Mouse (Mus musculus) cerebellum, adult 11-12 months (tissue): ENCODE data around the gene Cptp.

Source experiments
- DNase-seq: peaks from one replicate; pipeline ENCODE4 v3.0.0; 2022

Gene Cptp

DNA sequence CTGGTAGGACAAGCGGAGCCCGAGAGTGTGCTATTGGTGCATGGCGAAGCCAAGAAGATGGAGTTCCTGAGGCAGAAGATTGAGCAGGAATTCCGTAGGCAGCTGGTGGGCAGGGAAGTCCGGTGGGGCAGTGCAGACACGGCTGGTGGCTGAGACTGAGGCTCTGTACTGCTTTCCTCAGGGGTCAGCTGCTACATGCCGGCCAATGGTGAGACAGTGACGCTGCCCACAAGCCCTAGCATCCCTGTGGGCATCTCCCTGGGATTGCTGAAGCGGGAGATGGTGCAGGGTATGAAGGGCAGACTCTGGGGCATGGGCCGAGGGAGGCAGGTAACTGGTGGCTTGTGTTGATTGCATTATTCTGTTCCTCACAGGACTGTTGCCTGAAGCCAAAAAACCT lies 18.4 kb upstream of the Cptp start:
- DNase-seq = peak; percentile 16

GRCm38 (mm10) chr4:155886330-155886729 lies 17.1 kb upstream of the Cptp start:
- DNase-seq = peak; percentile 2

DNA sequence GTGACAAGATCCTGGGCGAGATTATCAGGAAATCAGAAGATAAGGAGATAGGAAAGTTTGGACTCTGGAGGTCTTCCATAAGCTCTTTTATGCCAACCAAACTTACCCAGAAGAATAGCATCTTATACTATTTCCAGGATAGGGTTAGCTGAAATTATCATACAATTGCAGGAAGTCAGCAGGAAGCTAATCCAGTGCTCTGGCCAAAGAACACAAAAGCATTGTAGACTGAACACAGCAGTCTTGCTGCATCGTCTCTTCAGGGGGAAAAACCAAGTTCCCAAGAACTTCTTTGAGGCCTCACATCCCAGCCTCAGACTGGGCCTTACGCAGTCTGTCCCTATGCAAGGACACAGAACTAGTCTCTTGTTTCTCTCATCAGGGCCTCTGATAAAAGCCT lies 14.3 kb upstream of the Cptp start:
- DNase-seq = peak; percentile 0

DNA sequence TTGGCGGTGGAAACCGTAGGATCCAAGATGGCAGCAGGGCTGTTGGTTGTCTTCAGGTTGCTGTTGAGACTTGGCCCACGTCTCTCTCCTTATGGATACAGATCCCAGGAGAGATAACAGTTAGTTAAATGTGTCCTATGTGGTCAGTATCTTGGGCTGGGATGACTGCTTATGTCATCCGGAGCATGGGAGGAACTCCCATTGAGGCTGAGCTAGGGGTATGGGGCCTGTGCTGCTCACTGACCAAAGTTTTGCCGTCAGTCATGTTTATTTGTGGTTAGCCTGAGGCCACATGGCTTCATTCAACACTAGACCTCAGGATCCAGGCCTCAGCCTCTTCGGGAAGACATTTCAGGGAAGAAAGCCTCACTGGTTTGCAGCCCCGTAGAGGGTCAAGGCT lies 2.2 kb upstream of the Cptp start:
- no peak for DNase-seq

GRCm38 (mm10) chr4:155868614-155869298 lies 484 bp downstream of the Cptp start:
- no peak for DNase-seq

DNA sequence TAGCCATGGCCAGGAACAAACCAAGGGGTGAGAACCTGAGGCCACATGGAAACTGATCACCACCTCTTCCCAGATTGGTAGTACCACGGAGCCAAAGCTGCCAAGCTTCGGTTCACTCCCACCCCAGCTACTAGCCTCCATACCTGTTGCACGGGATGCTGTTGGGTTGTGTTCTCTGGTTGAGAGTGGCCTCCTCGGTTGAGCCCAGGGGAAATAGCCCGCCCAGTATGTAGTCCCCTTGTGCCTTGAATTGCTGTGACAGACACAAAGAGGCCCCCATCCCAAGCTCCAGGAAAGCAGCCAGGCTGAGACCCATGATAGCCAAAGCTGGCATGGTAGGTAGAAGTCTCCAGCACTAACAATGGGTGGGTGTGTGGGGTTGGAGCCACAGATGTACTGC lies 6.2 kb downstream of the Cptp start, which contains the start of gene Tas1r3:
Gene Tas1r3 (minus strand): TSS at position 362 of the 400 bp plus-strand sequence.
- DNase-seq = peak; percentile 19

DNA sequence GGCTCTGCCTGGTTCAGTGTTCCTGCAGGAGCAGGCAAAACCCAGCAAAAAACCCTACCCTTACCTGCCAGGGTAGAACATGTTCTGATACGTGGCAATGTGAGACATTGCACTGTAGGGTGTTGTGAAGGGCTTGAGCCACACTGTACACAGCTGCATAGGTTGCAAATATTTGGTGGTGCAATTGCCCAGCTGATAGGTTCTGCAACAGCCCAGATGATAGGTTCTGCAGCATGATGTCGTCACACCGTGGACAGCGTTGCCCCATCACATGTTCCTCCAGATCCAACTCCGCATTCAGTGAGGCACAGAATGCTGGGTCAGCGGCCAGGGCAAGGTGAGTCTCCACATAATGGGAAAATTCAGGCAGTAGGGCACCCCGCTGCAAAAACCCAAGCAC lies 7.5 kb downstream of the Cptp start:
- no peak for DNase-seq

DNA sequence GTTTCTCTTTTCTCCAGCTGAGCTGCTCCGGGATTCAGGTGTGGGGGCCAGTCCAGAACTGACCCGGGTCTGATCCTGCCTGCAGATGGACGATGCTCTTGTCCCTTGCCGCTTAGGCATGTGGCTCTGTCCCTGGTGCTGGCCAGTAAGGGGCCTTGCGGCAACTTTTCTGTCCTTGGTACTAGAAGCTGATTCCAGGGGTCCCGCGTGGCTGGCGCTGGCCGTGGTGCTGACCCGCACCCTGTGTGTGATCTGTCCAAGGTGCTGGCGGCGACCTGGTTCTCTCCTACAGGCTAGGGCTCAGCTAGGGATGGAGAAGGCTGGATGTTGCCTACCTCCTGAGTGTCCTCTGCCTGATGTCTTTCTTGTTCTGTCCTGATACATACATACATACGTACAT lies 9.9 kb downstream of the Cptp start:
- DNase-seq = peak; percentile 7

DNA sequence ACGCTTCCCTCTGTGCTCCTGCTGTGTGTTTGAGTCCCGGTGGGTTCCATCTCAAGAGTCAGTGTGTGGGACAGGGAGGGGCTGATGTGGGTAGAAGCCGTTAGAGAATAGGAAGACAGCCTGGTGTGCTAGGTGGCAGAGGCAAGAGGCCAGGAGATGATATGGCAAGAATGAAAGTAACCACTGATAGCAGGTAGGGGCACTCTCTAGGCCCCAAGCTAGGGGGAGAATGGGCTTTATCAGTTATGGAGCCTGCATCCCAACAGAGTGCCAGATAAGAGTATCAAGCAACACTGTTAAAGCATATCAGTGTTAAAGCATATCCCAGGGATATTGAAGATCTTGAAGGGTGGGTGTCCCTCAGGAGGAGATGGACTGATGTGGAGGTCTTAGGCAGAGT lies 12.4 kb downstream of the Cptp start:
- no peak for DNase-seq

DNA sequence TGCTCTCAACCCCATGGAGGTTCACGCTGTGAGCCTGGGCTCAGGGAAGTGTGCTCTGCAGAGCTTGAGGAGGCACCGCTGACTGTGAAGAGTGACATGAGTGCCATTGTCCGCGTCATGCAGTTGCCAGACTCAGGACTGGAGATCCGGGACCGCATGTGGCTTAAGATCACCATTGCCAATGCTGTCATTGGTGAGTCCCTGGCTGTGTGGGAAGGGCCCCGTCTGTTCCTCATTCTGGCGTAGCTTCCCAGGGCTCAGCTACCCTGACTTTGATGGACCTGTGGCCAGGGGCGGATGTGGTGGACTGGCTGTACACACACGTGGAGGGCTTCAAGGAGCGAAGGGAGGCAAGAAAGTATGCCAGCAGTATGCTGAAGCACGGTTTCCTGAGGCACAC lies 13.2 kb downstream of the Cptp start:
- peak; percentile 59 for DNase-seq

GRCm38 (mm10) chr4:155854991-155855390 lies 14.2 kb downstream of the Cptp start:
- DNase-seq = no peak

GRCm38 (mm10) chr4:155853421-155853820 lies 15.8 kb downstream of the Cptp start:
- no peak for DNase-seq

DNA sequence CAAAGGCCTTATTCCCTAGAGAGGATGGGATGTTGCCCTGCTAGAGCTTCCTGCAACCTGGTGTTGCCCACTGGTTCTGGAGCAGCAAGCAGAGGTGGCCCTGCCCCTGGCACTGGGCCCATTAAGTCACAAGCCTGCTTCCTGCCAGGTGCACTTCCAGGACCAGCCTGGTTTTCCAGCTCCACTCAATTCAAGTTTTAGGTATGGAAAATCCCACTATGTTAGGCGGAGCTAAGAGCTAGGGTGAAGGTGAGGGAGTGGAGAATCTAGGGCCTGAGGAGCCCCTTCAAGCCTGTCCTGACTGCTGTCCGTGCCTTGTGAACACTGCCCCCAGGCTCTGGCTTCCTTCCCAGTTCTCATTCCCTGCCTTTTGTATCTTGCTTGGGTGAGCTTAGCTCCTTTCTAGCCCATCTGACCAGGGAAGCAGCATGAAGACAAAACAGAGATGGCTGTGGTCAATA lies 17.3 kb downstream of the Cptp start:
- DNase-seq = peak; percentile 72

DNA sequence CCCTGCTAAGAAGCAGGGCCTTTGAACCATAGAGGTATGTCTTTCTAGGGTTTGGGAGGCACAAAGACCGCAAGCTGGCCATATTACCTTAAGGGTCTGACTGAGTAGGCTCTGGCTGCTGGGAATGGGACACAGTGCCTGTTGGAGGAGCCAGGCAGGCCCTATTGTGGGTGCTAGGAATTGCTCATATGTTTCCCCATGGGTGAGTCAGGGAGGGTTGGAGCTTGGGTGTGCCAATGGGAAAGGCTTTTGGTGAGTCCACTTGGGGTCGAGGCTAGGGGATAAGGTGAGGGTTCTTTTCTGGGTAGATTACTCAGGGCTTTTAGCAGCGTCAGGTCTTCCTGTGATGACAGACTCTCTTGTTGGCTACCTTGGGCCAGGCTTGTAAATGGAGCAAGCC lies 17.9 kb downstream of the Cptp start:
- DNase-seq = no peak

DNA sequence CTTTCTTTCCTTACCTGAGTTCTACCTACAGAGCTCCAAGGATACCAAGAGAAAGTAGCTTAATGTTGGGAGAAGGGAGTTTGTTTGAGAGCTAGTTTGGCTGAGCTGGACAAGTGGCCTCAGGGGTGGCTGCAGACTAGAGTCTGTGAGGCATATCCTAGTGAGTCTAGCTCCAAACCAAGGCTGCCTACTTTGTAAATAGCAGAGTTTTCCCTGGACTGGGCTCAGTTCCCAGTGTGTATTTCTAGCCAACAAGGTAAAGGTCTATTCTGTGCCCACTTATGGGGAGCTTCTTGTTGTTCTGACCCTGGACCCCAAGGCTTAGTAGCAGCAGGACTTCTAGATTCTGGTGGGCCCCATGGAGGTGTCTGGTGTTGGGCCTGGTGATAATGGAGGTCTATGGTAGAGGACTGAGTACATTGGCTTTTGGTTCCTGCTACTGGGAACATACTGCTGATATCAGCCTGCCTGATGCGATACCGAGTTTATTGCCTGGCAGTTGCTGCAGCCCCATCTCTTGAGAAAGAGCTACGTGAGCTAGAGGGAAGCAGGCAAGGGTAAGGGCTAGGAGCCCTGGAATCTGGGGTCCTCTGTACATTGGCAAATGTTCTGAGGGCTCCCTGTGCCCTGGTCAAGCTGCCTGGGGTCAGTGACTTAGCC lies 19.3 kb downstream of the Cptp start:
- DNase-seq = no peak

DNA sequence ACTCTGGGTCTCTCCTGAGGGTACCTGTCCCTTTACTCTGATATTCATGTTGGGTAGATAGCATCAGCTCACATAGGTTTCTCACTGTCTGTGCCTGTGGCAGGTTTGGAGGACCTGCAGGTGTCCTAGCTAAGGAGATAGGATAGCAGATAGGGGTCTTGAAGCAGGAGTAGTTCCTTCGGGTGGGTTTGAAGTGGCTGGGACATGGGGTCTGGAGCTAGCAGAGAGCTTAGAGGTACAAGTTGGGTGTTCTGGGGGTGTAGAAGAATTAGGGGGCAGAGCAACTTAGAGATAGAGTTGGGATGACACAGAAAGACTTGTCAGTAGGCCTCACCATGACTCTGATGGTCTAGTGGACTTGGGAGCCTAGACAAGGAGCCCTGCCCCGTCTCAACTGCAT lies 19.8 kb downstream of the Cptp start:
- no peak for DNase-seq

DNA sequence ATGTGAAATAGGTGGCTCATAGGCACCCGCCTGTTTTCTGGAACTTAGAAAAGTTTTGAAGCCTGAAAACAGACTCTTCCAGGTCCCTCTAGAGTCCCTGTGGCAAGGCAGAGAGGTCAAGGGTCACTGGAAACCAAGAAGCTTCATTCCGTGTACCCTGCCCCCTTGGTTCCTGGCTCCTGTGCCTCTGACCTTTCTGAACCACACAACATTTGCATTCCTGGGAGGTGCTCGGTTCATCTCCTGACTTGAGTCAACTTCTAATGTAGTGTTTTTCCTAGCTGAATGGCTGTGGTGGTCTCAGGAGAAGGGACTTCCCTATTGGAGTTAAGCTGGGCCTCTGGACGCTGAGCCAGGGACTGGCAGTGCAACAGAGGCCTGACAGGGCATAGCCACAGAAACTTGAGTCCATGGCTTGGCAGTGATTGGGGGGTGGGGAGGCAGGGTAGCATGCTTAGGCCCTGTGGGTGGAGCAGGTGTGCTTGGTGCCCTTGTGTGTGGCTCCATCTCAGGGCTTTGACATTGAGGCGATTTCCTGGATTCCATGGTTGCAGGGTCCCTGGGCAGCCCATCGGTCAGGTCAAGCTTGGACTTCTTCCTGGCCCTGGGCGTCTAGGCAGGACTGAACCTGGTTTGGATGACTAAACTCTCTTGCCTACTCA lies 20.7 kb downstream of the Cptp start:
- DNase-seq = peak; percentile 51

- peak; percentile 75 for DNase-seq
Observed at GRCm38 (mm10) chr4:155847591-155848352, 21.5 kb downstream of the Cptp start.

- peak; percentile 90 for DNase-seq
Observed at GRCm38 (mm10) chr4:155846871-155847578, 22.2 kb downstream of the Cptp start, which contains the start of gene Dvl1. Dvl1 (plus strand) TSS chr4:155847402.

- DNase-seq = peak; percentile 14
Observed at GRCm38 (mm10) chr4:155843231-155843630, 26.0 kb downstream of the Cptp start.

DNA sequence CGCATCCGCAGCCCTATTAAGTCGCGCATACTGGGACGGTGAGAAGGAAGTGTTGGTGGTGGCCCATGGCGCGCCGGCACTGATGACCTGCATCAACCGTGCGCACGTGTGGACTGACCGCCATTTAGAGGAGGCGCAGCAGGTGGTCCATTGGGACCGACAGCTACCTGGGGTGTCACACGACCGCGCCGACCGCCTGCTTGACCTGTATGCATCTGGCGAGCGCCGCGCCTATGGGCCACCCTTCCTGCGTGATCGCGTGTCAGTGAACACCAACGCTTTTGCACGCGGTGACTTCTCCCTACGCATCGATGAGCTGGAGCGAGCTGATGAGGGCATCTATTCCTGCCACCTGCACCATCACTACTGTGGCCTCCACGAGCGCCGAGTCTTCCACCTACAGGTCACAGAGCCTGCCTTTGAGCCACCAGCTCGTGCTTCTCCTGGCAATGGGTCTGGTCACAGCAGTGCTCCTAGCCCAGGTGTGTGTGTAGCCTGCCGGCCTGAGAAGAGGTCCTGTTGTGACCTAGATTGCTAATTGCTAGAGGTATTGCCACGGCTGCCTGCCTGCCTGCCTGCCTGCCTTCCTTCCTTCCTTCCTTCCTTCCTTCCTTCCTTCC lies 27.5 kb downstream of the Cptp start:
- peak; percentile 67 for DNase-seq

- DNase-seq = peak; percentile 49
Observed at GRCm38 (mm10) chr4:155841003-155841454, 28.2 kb downstream of the Cptp start.
